Mouse (Mus musculus): ENCODE results near the gene Slc1a1. TPM values are rescaled to one million over a fixed set of nuclear protein-coding genes. Genes with fewer than 3 reads are reported as not detected.

Gene Slc1a1
- polyA plus RNA-seq, 1 experiment from 2014 or later = 0.41 TPM

DNA sequence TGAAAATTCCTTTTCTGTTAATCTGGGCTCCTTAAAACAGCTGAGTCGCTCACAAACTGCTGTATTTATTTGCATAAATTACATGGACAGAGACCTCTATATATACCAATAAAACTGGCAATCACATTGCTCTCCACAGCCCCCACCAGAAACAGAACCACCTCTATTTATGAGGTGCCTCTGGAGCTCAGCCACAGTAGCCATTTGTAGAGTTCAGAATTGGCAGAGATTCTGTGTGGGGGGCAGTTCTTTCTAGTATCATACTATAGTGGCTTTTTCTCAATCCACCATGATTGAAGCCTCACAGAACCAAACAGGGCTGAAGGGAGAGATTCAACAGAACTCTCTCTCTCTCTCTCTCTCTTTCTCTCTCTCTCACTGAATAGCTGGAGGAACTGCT lies 61.8 kb downstream of the Slc1a1 start:
- Histone ChIP-seq H3K27ac (ENCODE audit: low read depth) (no peak overlapping the region), H3K4me2 (ENCODE audit: low read length) (no peak overlapping the region), H3K9me3 (ENCODE audit: control insufficient read depth, low read length) (no peaks in the 10 kb centered on the region), H3K4me3 (ENCODE audit: low read depth, low read length) (no peak overlapping the region), H3K27me3 (replicated peaks; ENCODE audit: control insufficient read depth, insufficient read depth, low read length) (no peaks in the 10 kb centered on the region), H3K36me3 (ENCODE audit: control insufficient read depth, insufficient read depth, low read length) (no peaks in the 10 kb centered on the region), H3K9ac (ENCODE audit: low read length) (no peak overlapping the region), H3K4me1 (replicated peaks; ENCODE audit: control insufficient read depth, insufficient read depth, low read length) (no peaks in the 10 kb centered on the region)
- no peak for ATAC-seq (replicated peaks; ENCODE audit: low FRiP score, low TSS enrichment, low read depth)
- DNase-seq (ENCODE audit: low spot score) = no peak
- 70% methylated on average over 1 of the region's 1 CpGs for WGBS

DNA sequence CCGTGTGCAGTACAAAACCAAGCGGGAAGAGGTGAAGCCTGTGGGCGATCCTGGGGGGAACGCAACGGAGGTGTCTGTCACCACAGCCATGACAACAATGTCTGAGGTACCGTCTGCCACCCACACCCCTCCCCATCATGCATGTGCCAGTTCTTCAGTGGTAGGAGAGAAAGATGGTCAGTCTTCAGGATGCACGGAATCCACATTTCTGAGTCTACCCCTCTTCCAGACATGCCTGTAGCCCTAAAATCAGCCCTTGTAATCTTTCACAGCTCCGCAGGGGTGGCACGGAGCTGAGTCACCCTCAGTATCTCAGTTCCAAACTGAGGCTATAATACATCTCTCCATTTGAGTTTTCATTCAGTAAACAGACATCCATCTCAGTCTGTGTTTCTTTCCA lies 62.6 kb downstream of the Slc1a1 start:
- no peak for DNase-seq (ENCODE audit: low spot score)
- Histone ChIP-seq H3K9ac (ENCODE audit: low read length) (no peak overlapping the region), H3K9me3 (ENCODE audit: control insufficient read depth, low read length) (no peaks in the 10 kb centered on the region), H3K4me2 (ENCODE audit: low read length) (no peak overlapping the region), H3K4me1 (replicated peaks; ENCODE audit: control insufficient read depth, insufficient read depth, low read length) (no peaks in the 10 kb centered on the region), H3K4me3 (ENCODE audit: low read depth, low read length) (no peak overlapping the region), H3K27me3 (replicated peaks; ENCODE audit: control insufficient read depth, insufficient read depth, low read length) (no peaks in the 10 kb centered on the region), H3K36me3 (ENCODE audit: control insufficient read depth, insufficient read depth, low read length) (no peaks in the 10 kb centered on the region), H3K27ac (ENCODE audit: low read depth) (no peak overlapping the region)
- ATAC-seq (replicated peaks; ENCODE audit: low FRiP score, low TSS enrichment, low read depth) = no peak
- WGBS = 80% methylated on average over 9 of the region's 9 CpGs

DNA sequence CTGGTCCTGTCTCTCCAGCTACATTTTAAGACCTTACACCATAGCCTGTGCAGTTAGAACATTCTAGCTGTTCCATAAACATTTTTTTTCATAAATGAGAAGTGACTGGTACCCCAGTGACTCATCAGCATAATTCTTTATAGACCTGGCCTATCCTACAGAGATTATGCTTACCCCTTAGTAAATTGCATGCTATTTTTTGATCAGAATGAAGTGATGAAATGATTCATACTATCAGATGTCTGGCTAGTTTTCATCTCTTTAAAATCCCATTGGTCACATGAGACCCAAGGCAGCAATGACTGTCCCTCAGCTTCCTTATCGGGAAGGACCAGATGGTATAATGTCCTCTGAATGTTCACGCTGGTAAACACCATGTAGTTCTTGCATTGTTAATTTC lies 65.9 kb downstream of the Slc1a1 start:
- H3K9me3 ChIP-seq (ENCODE audit: control insufficient read depth, low read length) = no peaks in the 10 kb centered on the region
- H3K27ac ChIP-seq (ENCODE audit: low read depth) = no peak overlapping the region
- H3K4me3 ChIP-seq (ENCODE audit: low read depth, low read length) = no peak overlapping the region
- ATAC-seq (replicated peaks; ENCODE audit: low FRiP score, low TSS enrichment, low read depth) (no peak), DNase-seq (ENCODE audit: low spot score) (no peak)
- H3K9ac ChIP-seq (ENCODE audit: low read length) = no peak overlapping the region
- 94% methylated on average over 2 of the region's 2 CpGs for WGBS
- no peak overlapping the region for H3K4me2 ChIP-seq (ENCODE audit: low read length)
- H3K27me3 ChIP-seq (replicated peaks; ENCODE audit: control insufficient read depth, insufficient read depth, low read length) = no peaks in the 10 kb centered on the region
- no peaks in the 10 kb centered on the region for H3K36me3 ChIP-seq (ENCODE audit: control insufficient read depth, insufficient read depth, low read length)
- H3K4me1 ChIP-seq (replicated peaks; ENCODE audit: control insufficient read depth, insufficient read depth, low read length) = no peaks in the 10 kb centered on the region

DNA sequence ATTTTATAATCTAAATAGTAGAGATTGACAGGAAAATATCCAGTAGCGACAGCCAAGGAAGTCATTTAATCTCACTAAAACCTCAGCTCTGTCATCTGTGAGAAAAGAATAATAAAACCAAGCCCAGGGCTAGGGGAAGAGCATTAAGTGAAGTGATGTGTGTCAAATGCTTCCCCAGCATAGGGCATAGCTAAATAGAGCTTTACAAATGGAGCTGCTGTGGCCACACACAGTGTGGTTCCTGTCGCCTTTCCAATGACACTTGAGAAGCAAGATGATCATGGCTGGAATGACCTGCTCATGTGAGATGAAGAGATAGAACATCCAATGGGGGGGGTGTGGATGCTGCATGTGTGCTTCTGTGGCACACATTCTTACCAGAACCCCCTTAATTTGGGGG lies 67.3 kb downstream of the Slc1a1 start:
- DNase-seq (ENCODE audit: low spot score) = no peak
- WGBS = 79% methylated on average over 2 of the region's 2 CpGs
- no peak for ATAC-seq (replicated peaks; ENCODE audit: low FRiP score, low TSS enrichment, low read depth)

DNA sequence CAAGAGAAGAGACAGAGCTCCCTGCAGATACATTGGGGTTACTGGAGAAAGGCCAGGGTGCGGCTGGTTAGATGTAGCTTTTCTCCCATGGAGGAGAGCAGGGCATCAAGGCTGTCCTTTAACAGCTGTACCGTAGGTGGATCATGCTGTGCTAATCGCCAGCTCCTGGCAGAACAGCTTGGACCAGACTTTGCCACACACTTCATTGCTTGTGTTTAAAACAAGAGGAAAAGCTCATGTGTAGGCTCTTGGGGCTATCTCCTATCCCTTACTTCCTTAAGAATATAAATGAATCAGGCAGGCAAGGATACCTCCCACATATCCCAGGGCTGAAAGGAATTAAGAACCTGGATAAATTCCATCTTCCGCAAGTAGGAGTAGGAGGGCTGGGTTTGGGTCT lies 68.0 kb downstream of the Slc1a1 start:
- Histone ChIP-seq H3K27ac (ENCODE audit: low read depth) (no peak overlapping the region), H3K4me3 (ENCODE audit: low read depth, low read length) (no peak overlapping the region), H3K4me2 (ENCODE audit: low read length) (no peak overlapping the region), H3K36me3 (ENCODE audit: control insufficient read depth, insufficient read depth, low read length) (no peaks in the 10 kb centered on the region), H3K27me3 (replicated peaks; ENCODE audit: control insufficient read depth, insufficient read depth, low read length) (no peaks in the 10 kb centered on the region), H3K9me3 (ENCODE audit: control insufficient read depth, low read length) (no peaks in the 10 kb centered on the region), H3K4me1 (replicated peaks; ENCODE audit: control insufficient read depth, insufficient read depth, low read length) (no peaks in the 10 kb centered on the region), H3K9ac (ENCODE audit: low read length) (no peak overlapping the region)
- ATAC-seq (replicated peaks; ENCODE audit: low FRiP score, low TSS enrichment, low read depth) = no peak
- WGBS = 72% methylated on average over 4 of the region's 4 CpGs
- DNase-seq (ENCODE audit: low spot score) = no peak

More for the DNA sequence above, 67.3 kb downstream of the Slc1a1 start:
- no peak overlapping the region for H3K4me2 ChIP-seq (ENCODE audit: low read length)
- H3K4me1 ChIP-seq (replicated peaks; ENCODE audit: control insufficient read depth, insufficient read depth, low read length) = no peaks in the 10 kb centered on the region
- no peak overlapping the region for H3K9ac ChIP-seq (ENCODE audit: low read length)
- H3K4me3 ChIP-seq (ENCODE audit: low read depth, low read length) = no peak overlapping the region
- H3K27ac ChIP-seq (ENCODE audit: low read depth) = no peak overlapping the region
- H3K36me3 ChIP-seq (ENCODE audit: control insufficient read depth, insufficient read depth, low read length) = no peaks in the 10 kb centered on the region
- no peaks in the 10 kb centered on the region for H3K9me3 ChIP-seq (ENCODE audit: control insufficient read depth, low read length)
- H3K27me3 ChIP-seq (replicated peaks; ENCODE audit: control insufficient read depth, insufficient read depth, low read length) = no peaks in the 10 kb centered on the region

DNA sequence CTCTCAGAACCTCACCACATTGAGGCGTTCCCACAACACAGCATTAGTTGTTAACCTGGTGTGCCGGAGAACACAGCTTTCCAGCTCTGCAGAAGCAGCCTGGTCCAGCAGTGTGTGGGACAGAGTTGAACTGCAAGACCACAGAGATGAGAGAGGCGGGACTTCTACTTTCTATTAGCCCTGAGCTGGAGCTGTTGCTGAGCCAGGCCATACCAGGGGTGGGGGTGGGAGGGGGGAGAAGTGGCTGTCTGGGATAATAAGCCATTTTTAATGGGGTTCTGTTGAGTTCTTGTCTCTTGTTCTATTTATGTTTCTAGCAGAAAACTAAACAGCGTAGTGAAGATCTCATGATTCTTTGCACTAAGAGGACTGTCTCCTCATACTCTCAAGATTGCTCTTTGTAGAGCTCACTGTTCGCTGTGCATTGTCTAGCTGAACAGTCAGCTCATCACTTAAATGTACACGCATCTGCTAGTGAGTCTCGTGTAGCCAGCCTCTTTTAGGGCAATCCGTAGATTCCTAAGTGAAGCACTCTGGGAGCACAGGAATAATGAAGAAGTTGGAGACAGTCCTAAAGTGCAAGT lies 68.8 kb downstream of the Slc1a1 start:
- WGBS = 46% methylated on average over 8 of the region's 8 CpGs
- H3K9ac ChIP-seq (ENCODE audit: low read length) = no peak overlapping the region
- no peaks in the 10 kb centered on the region for H3K27me3 ChIP-seq (replicated peaks; ENCODE audit: control insufficient read depth, insufficient read depth, low read length)
- DNase-seq (ENCODE audit: low spot score) (no peak), ATAC-seq (replicated peaks; ENCODE audit: low FRiP score, low TSS enrichment, low read depth) (no peak)
- no peak overlapping the region for H3K4me3 ChIP-seq (ENCODE audit: low read depth, low read length)
- no peaks in the 10 kb centered on the region for H3K9me3 ChIP-seq (ENCODE audit: control insufficient read depth, low read length)
- H3K27ac ChIP-seq (ENCODE audit: low read depth) = no peak overlapping the region
- no peaks in the 10 kb centered on the region for H3K36me3 ChIP-seq (ENCODE audit: control insufficient read depth, insufficient read depth, low read length)
- no peaks in the 10 kb centered on the region for H3K4me1 ChIP-seq (replicated peaks; ENCODE audit: control insufficient read depth, insufficient read depth, low read length)
- no peak overlapping the region for H3K4me2 ChIP-seq (ENCODE audit: low read length)

DNA sequence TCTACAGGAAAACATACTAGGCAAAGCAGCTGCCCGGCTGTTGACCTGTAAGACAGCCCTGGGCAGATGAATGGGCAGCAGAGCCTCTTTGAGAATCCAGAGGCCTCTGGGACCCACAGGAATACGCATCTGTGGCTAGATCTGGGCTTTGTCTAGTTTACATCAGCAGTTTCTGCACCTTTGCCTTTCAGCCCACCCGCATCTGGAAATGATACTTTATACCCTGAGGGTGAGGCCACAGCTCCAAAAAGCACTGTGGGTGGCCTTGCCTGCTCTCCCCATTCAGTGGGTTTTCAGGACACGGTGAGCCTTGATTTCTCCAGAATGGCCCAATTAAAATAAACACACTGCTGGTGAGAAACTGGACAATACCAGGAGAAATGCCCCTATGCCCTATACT lies 73.3 kb downstream of the Slc1a1 start:
- H3K9me3 ChIP-seq (ENCODE audit: control insufficient read depth, low read length) = no peaks in the 10 kb centered on the region
- no peak for ATAC-seq (replicated peaks; ENCODE audit: low FRiP score, low TSS enrichment, low read depth)
- H3K36me3 ChIP-seq (ENCODE audit: control insufficient read depth, insufficient read depth, low read length) = no peaks in the 10 kb centered on the region
- H3K4me2 ChIP-seq (ENCODE audit: low read length) = no peak overlapping the region
- no peaks in the 10 kb centered on the region for H3K27me3 ChIP-seq (replicated peaks; ENCODE audit: control insufficient read depth, insufficient read depth, low read length)
- no peak overlapping the region for H3K9ac ChIP-seq (ENCODE audit: low read length)
- 29% methylated on average over 4 of the region's 4 CpGs for WGBS
- no peak overlapping the region for H3K4me3 ChIP-seq (ENCODE audit: low read depth, low read length)
- DNase-seq (ENCODE audit: low spot score) = no peak
- H3K27ac ChIP-seq (ENCODE audit: low read depth) = no peak overlapping the region
- H3K4me1 ChIP-seq (replicated peaks; ENCODE audit: control insufficient read depth, insufficient read depth, low read length) = no peaks in the 10 kb centered on the region

DNA sequence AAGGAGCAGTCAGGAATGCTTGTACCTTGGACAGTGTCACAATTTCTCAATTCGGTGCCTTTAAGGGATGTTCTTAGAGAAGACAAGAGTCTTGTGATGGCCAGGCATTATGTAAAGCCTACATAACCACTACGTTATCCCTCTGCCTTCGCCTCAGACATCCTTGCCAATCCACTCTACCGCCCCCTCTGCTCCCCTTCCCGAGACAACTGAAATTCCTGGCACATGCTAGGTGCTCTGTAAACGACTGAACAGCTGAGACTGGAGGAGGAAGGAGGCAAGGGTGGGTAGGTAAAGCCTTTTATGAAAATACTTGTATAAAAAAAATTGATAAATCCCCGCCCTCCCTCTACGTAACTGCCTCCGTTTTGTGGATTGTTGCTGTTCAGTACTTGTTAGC lies 73.8 kb downstream of the Slc1a1 start:
- H3K4me1 ChIP-seq (replicated peaks; ENCODE audit: control insufficient read depth, insufficient read depth, low read length) = no peaks in the 10 kb centered on the region
- H3K9me3 ChIP-seq (ENCODE audit: control insufficient read depth, low read length) = no peaks in the 10 kb centered on the region
- no peak overlapping the region for H3K9ac ChIP-seq (ENCODE audit: low read length)
- DNase-seq (ENCODE audit: low spot score) (no peak), ATAC-seq (replicated peaks; ENCODE audit: low FRiP score, low TSS enrichment, low read depth) (no peak)
- H3K36me3 ChIP-seq (ENCODE audit: control insufficient read depth, insufficient read depth, low read length) = no peaks in the 10 kb centered on the region
- WGBS = 55% methylated on average over 9 of the region's 9 CpGs
- no peak overlapping the region for H3K4me2 ChIP-seq (ENCODE audit: low read length)
- no peaks in the 10 kb centered on the region for H3K27me3 ChIP-seq (replicated peaks; ENCODE audit: control insufficient read depth, insufficient read depth, low read length)
- H3K4me3 ChIP-seq (ENCODE audit: low read depth, low read length) = no peak overlapping the region
- H3K27ac ChIP-seq (ENCODE audit: low read depth) = no peak overlapping the region

DNA sequence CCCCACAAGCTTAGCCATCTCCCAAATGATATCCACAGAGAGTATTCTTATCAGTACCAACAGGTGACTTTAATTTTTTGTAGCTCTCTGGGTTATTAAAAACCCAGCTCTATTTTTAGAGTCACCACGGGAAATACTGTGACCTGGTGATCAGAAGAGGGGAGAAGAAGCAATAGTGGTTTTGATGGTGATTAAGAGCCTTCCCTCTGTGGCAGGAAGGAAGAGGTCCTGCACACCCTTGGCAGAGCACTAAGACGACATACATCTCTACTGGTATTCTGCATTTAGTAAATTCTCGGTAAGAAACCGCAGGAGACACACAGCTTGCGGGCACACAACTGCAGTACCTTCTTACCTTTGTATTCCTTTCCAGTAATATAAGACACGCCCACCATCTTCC lies 79.7 kb downstream of the Slc1a1 start:
- DNase-seq (ENCODE audit: low spot score) (no peak), ATAC-seq (replicated peaks; ENCODE audit: low FRiP score, low TSS enrichment, low read depth) (no peak)
- Histone ChIP-seq H3K36me3 (ENCODE audit: control insufficient read depth, insufficient read depth, low read length) (no peaks in the 10 kb centered on the region), H3K4me1 (replicated peaks; ENCODE audit: control insufficient read depth, insufficient read depth, low read length) (no peaks in the 10 kb centered on the region), H3K27me3 (replicated peaks; ENCODE audit: control insufficient read depth, insufficient read depth, low read length) (no peaks in the 10 kb centered on the region), H3K4me3 (ENCODE audit: low read depth, low read length) (no peak overlapping the region), H3K9me3 (ENCODE audit: control insufficient read depth, low read length) (no peaks in the 10 kb centered on the region), H3K9ac (ENCODE audit: low read length) (no peak overlapping the region), H3K4me2 (ENCODE audit: low read length) (no peak overlapping the region), H3K27ac (ENCODE audit: low read depth) (no peak overlapping the region)
- WGBS = 74% methylated on average over 6 of the region's 6 CpGs

Measured in intestine, embryonic 14.5 days (tissue).